ENCODE assay signal across 16 mouse cellular contexts in the genomic region with DNA sequence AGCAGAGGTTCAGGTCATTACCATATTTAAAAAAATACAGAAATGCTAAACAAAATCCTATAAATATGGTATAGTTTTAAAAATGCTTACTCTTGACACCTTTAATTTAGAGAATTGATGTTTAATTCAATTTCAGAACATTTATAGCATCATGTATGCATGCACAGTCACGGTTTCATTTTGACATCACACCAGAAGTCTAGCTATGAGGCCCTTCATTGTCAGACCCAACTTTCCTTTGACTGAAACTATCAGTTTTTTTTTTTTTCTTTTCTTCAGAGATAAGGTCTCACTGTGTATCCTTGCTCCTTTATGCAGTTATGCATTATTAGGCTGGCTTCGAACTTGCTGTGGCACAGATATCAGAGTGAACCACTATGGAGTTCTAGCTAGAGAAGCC.
"Had no signal": no experiment of that assay in that cellular context is flagged by ENCODE, and none has a peak within 500 bp of the region (broad histone marks: within the 10 kb centered on the region; RNA-seq: fewer than 3 reads in every experiment).

No protein-coding gene starts in this region.

- H3K27me3 ChIP-seq: neural tube, embryonic 12.5 days; neural tube, embryonic 13.5 days; neural tube, embryonic 15.5 days; stomach, embryonic 15.5 days had no signal

- H3K36me3 ChIP-seq: neural tube, embryonic 12.5 days; neural tube, embryonic 13.5 days; neural tube, embryonic 15.5 days; stomach, embryonic 15.5 days had no signal

- H3K4me2 ChIP-seq: neural tube, embryonic 12.5 days; neural tube, embryonic 13.5 days; neural tube, embryonic 15.5 days; stomach, embryonic 15.5 days had no signal

- H3K9me3 ChIP-seq: neural tube, embryonic 12.5 days; neural tube, embryonic 13.5 days; neural tube, embryonic 15.5 days; stomach, embryonic 15.5 days had no signal

- DNase-seq: retina, postnatal 1 day; right cerebral cortex, adult 18-20 months; right cerebral cortex, postnatal 14 days; right cerebral cortex, postnatal 25 days; right cerebral cortex, postnatal 4 days; spleen, adult 18-20 months; thymus, adult 18-20 months; thymus, adult 2 months; thymus, postnatal 25 days; thymus, postnatal 36 days; thymus, postnatal 4 days had no signal

- H3K4me3 ChIP-seq: neural tube, embryonic 12.5 days; neural tube, embryonic 13.5 days; neural tube, embryonic 15.5 days; stomach, embryonic 15.5 days had no signal

- H3K9ac ChIP-seq: neural tube, embryonic 12.5 days; neural tube, embryonic 13.5 days; neural tube, embryonic 15.5 days; stomach, embryonic 15.5 days had no signal

- H3K4me1 ChIP-seq: neural tube, embryonic 12.5 days; neural tube, embryonic 13.5 days; neural tube, embryonic 15.5 days; stomach, embryonic 15.5 days had no signal

- H3K27ac ChIP-seq: neural tube, embryonic 12.5 days; neural tube, embryonic 13.5 days; neural tube, embryonic 15.5 days; stomach, embryonic 15.5 days; stomach, postnatal 0 days had no signal
